Mouse (Mus musculus) embryonic stem cell, embryonic (primary cell): ENCODE measurements around the gene Iqschfp.
"Not testable (repeated sequence)": the region's sequence is repeated elsewhere in the genome, so short reads cannot be mapped to it uniquely, and the experiment has no call there.

Experiments used
- CTCF ChIA-PET, 4 experiments: fragments of 300-600 bp in 2 of 4; fragments of 350-600 bp in 2 of 4; sonication (Branson Sonifier 250); formaldehyde crosslinking; loops; one replicate each; lab custom pipeline; 2022; ENCODE audit warnings: inconsistent platforms in 2 of 4; lab: Charles Lee
- POLR2A ChIA-PET, 4 experiments: fragments of 300-600 bp in 2 of 4; fragments of 350-600 bp in 2 of 4; sonication (Branson Sonifier 250); formaldehyde crosslinking; loops; one replicate each; lab custom pipeline; 2022; ENCODE audit warnings: antibody characterized with exemption in 4 of 4, inconsistent platforms in 1 of 4; lab: Charles Lee

Gene Iqschfp

GRCm38 (mm10) chr3:68055071-68055470, 163.0 kb downstream of the Iqschfp start:
- ChIA-PET CTCF (interaction anchor here in 3 of 4 experiments (0.7 to 2.0 kb wide), 6 partner anchors 10 to 884 kb away, joined by 3 to 7 read pairs (median 3); partner anchors contain the start of gene Schip1 (in 1 of the 3)), POLR2A (no interaction called here)

- ChIA-PET POLR2A (interaction anchor here in 1 of 4 experiments (0.9 kb wide), 1 partner anchor 437 kb away, joined by 3 read pairs; no protein-coding TSS in a partner anchor), CTCF (interaction anchor here (0.5 to 2.6 kb wide), 40 partner anchors 8 to 1846 kb away, joined by 3 to 17 read pairs (median 4); partner anchors contain the start of gene Schip1 (in 1 of the 4))
Measured at GRCm38 (mm10) chr3:68056373-68057275, 164.6 kb downstream of the Iqschfp start.

- POLR2A ChIA-PET: interaction anchor here in 1 of 4 experiments (0.6 kb wide), 1 partner anchor 425 kb away, joined by 3 read pairs; no protein-coding TSS in a partner anchor
- CTCF ChIA-PET: interaction anchor here in 2 of 4 experiments (0.5 to 0.7 kb wide), 2 partner anchors 20 to 634 kb away, joined by 3 read pairs; no protein-coding TSS in a partner anchor
Measured at GRCm38 (mm10) chr3:68059162-68059800, 167.2 kb downstream of the Iqschfp start.

DNA sequence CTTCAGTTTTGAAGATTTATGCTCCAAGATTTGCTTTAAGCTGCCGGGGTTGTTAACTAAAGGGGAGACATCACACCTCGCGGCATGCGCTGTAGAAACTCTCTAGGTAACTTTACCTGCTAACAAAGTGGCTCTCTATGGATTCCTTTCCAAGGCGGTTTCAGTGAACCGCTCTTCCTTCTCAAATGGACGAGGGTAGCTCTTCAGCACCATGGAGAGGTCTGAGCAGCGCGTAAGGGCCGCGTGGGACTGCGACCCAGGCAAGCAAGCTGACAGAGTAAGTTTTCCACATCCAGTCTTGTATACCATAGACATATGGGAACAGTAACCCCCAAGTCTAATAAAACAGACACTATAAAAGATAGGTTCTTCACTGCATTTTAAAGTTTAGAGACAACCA, 172.7 kb downstream of the Iqschfp start, which contains the start of gene Schip1:
Schip1 (plus strand) TSS at position 72 of the 400 bp plus-strand sequence.
- POLR2A ChIA-PET: interaction anchor here in 1 of 4 experiments (0.6 kb wide), 2 partner anchors 91 to 429 kb away, joined by 3 read pairs; no protein-coding TSS in a partner anchor
- CTCF ChIA-PET: interaction anchor here in 2 of 4 experiments (0.6 to 2.0 kb wide), 8 partner anchors 8 to 653 kb away, joined by 3 to 7 read pairs (median 4); no protein-coding TSS in a partner anchor

GRCm38 (mm10) chr3:68071395-68072386, 179.7 kb downstream of the Iqschfp start:
- CTCF ChIA-PET: interaction anchor here in 3 of 4 experiments (0.6 to 0.8 kb wide), 5 partner anchors 15 to 646 kb away, joined by 3 to 7 read pairs (median 4); no protein-coding TSS in a partner anchor
- POLR2A ChIA-PET: no interaction called here

DNA sequence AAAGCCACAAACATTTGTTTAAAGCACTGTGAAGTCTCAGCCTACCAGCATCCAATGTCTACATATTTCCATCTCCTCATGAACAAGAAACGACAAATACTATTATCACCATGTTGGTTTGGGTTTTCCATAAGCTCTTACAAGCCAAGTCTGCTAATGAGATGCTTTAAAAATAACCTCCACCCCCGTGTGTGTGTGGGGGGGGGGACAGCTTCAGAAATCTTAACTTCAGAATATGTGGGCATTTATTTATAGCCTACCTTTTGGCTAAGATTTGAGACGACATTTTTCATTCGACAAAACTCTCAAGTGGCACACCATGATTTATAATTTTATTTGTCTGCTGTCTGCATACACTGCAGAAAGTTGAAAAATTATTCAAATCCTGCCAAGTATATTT, 185.4 kb downstream of the Iqschfp start:
- CTCF ChIA-PET: no interaction called here
- POLR2A ChIA-PET: no interaction called here

- POLR2A ChIA-PET: no interaction called here
- CTCF ChIA-PET: no interaction called here
Measured at GRCm38 (mm10) chr3:68085024-68085423, 193.0 kb downstream of the Iqschfp start.

- ChIA-PET CTCF (no interaction called here), POLR2A (no interaction called here)
Measured at GRCm38 (mm10) chr3:68092108-68092507, 200.1 kb downstream of the Iqschfp start.

GRCm38 (mm10) chr3:68096724-68097431, 204.8 kb downstream of the Iqschfp start:
- CTCF ChIA-PET: no interaction called here
- POLR2A ChIA-PET: no interaction called here

- POLR2A ChIA-PET: not testable (repeated sequence)
Measured at GRCm38 (mm10) chr3:68099561-68099960, 207.5 kb downstream of the Iqschfp start.

GRCm38 (mm10) chr3:68101343-68101742, 209.3 kb downstream of the Iqschfp start:
- CTCF ChIA-PET: no interaction called here
- POLR2A ChIA-PET: no interaction called here

More at GRCm38 (mm10) chr3:68099561-68099960, 207.5 kb downstream of the Iqschfp start:
- CTCF ChIA-PET: not testable (repeated sequence)

DNA sequence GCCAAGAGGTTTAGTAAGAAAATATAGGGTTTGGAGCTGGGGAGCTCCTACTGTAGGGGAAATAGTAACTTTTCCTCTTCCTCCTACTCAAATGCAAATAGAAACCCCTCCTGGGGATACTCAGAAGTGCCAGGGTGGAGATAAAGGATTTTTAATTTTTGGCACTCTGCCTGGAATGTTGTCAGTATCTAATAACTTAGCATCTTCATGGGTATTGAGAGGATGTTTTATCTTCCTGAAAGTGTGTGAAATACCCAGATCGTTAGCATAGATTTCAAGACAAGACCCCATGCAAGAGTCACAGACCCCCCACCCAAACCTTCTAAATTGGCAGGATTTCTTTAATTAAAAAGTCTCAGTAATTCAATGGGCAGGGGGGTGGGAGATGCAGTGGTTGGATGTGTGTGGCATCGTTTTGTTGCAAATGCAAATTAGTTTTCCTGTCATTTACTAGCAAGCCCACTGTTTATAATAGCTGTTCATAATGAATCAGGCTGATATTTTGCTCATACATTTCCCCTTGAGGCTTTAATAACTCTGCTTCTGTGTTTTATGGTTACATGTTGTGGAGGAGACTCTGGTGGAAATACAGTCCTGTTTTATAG, 213.2 kb downstream of the Iqschfp start:
- ChIA-PET POLR2A (no interaction called here), CTCF (no interaction called here)

- CTCF ChIA-PET: no interaction called here
- POLR2A ChIA-PET: no interaction called here
Measured at GRCm38 (mm10) chr3:68121338-68121737, 229.3 kb downstream of the Iqschfp start.

DNA sequence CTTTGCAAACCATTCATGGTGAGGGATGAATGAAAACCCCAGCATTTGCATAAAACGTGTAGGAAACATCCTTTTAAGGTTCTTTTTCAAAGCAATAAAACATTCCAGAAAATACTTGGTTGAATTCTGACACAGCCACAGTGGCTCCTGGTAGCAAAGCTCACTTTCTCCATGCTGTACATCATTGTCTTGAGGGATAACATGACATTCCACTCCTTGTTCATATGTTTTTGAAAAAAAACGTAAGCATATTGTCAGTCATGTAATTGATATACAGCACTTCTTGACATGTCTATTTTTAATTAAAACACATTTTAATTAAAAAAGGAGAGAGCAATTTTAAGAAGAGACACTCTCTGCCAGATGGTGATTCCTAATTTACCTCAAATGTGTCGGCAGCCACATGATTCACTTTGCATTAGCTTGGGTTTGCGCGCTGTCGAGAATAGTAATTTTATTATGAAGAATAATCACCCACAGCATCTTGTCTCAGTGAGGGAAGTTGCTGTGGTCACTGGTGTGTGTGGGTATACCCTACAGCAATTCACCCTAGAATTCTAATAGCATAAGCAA, 234.3 kb downstream of the Iqschfp start:
- ChIA-PET POLR2A (no interaction called here), CTCF (interaction anchor here in 1 of 4 experiments (0.6 kb wide), 1 partner anchor 1468 kb away, joined by 3 read pairs; no protein-coding TSS in a partner anchor)

GRCm38 (mm10) chr3:68130386-68130785, 238.4 kb downstream of the Iqschfp start:
- ChIA-PET CTCF (interaction anchor here in 1 of 4 experiments (0.5 kb wide), 1 partner anchor 17 kb away, joined by 7 read pairs; no protein-coding TSS in a partner anchor), POLR2A (no interaction called here)

GRCm38 (mm10) chr3:68138833-68139627, 247.0 kb downstream of the Iqschfp start:
- CTCF ChIA-PET: no interaction called here
- POLR2A ChIA-PET: no interaction called here
